Mouse (Mus musculus): ENCODE data around the gene Ankmy2. TPM values are rescaled to one million over a fixed set of nuclear protein-coding genes. Genes with fewer than 3 reads are reported as not detected.

Gene Ankmy2
- polyA plus RNA-seq, 1 experiment: 7.4 TPM

- Histone ChIP-seq H3K27me3 (ENCODE audit: control insufficient read depth, insufficient read depth, low read length) (no peaks in the 10 kb centered on the region), H3K4me3 (ENCODE audit: control insufficient read depth, insufficient read depth, low read length) (no peak overlapping the region), H3K4me1 (replicated peaks; ENCODE audit: control insufficient read depth, insufficient read depth, low read length) (no peaks in the 10 kb centered on the region), H3K36me3 (ENCODE audit: control insufficient read depth, insufficient read depth, low read length) (peaks cover 19% of the 10 kb centered on the region; the same call in 1 of the 2 replicates), H3K27ac (ENCODE audit: control insufficient read depth, insufficient read depth, low read length) (no peak overlapping the region)
- WGBS: 100% methylated on average over 3 of the region's 3 CpGs
- no peak for TF ChIP-seq POLR2A (IDR thresholded peaks at IDR 0.05; ENCODE audit: control insufficient read depth, extremely low read depth, insufficient read depth, low read length, poor library complexity)
- no peak for DNase-seq
Measured at GRCm38 (mm10) chr12:36119244-36119643, 37.7 kb upstream of the Ankmy2 start.

DNA sequence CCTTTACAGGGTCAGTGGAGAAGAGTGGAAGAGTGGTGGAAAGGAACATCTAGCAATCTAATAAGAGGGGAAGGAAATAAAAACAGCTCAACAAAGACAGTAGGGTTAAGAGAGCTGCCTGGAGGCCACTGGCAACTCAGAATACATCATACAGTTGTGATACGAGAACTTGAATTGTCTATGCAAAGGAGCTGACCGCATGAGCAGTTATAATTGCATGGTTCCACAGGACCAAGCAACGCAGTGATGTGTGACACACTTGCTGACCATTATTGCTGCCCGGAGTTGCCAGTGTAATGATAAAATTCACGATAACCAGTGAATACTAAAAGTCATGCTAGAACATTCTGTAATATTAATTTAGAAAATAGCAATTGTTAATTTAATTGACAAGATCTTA, 30.9 kb upstream of the Ankmy2 start:
- H3K36me3 ChIP-seq (ENCODE audit: control insufficient read depth, insufficient read depth, low read length): peaks cover 17% of the 10 kb centered on the region
- no peaks in the 10 kb centered on the region for H3K27me3 ChIP-seq (ENCODE audit: control insufficient read depth, insufficient read depth, low read length)
- 96% methylated on average over 5 of the region's 5 CpGs for WGBS
- H3K4me3 ChIP-seq (ENCODE audit: control insufficient read depth, insufficient read depth, low read length): no peak overlapping the region
- no peak for DNase-seq
- no peak for TF ChIP-seq POLR2A (IDR thresholded peaks at IDR 0.05; ENCODE audit: control insufficient read depth, extremely low read depth, insufficient read depth, low read length, poor library complexity)
- no peak for TF ChIP-seq CTCF (IDR thresholded peaks at IDR 0.05; ENCODE audit: borderline replicate concordance, control insufficient read depth, extremely low read depth, insufficient read depth, low read length, poor library complexity)
- H3K27ac ChIP-seq (ENCODE audit: control insufficient read depth, insufficient read depth, low read length): no peak overlapping the region
- H3K4me1 ChIP-seq (replicated peaks; ENCODE audit: control insufficient read depth, insufficient read depth, low read length): no peaks in the 10 kb centered on the region

- 98% methylated on average over 5 of the region's 5 CpGs for WGBS
- DNase-seq: no peak
- TF ChIP-seq CTCF (IDR thresholded peaks at IDR 0.05; ENCODE audit: borderline replicate concordance, control insufficient read depth, extremely low read depth, insufficient read depth, low read length, poor library complexity) (no peak), POLR2A (IDR thresholded peaks at IDR 0.05; ENCODE audit: control insufficient read depth, extremely low read depth, insufficient read depth, low read length, poor library complexity) (no peak)
Measured at GRCm38 (mm10) chr12:36129826-36130225, 27.1 kb upstream of the Ankmy2 start.

GRCm38 (mm10) chr12:36132254-36132653, 24.7 kb upstream of the Ankmy2 start:
- TF ChIP-seq POLR2A (IDR thresholded peaks at IDR 0.05; ENCODE audit: control insufficient read depth, extremely low read depth, insufficient read depth, low read length, poor library complexity): no peak
- TF ChIP-seq CTCF (IDR thresholded peaks at IDR 0.05; ENCODE audit: borderline replicate concordance, control insufficient read depth, extremely low read depth, insufficient read depth, low read length, poor library complexity): no peak
- no peak for DNase-seq
- H3K36me3 ChIP-seq (ENCODE audit: control insufficient read depth, insufficient read depth, low read length): peaks cover 7% of the 10 kb centered on the region
- H3K27me3 ChIP-seq (ENCODE audit: control insufficient read depth, insufficient read depth, low read length): no peaks in the 10 kb centered on the region
- no peak overlapping the region for H3K4me3 ChIP-seq (ENCODE audit: control insufficient read depth, insufficient read depth, low read length)
- WGBS: 91% methylated on average over 2 of the region's 2 CpGs
- H3K27ac ChIP-seq (ENCODE audit: control insufficient read depth, insufficient read depth, low read length): no peak overlapping the region
- peaks cover 7% of the 10 kb centered on the region for H3K4me1 ChIP-seq (replicated peaks; ENCODE audit: control insufficient read depth, insufficient read depth, low read length)

More at GRCm38 (mm10) chr12:36129826-36130225, 27.1 kb upstream of the Ankmy2 start:
- no peak overlapping the region for H3K4me3 ChIP-seq (ENCODE audit: control insufficient read depth, insufficient read depth, low read length)
- H3K36me3 ChIP-seq (ENCODE audit: control insufficient read depth, insufficient read depth, low read length): peaks cover 7% of the 10 kb centered on the region
- no peaks in the 10 kb centered on the region for H3K4me1 ChIP-seq (replicated peaks; ENCODE audit: control insufficient read depth, insufficient read depth, low read length)
- no peak overlapping the region for H3K27ac ChIP-seq (ENCODE audit: control insufficient read depth, insufficient read depth, low read length)
- no peaks in the 10 kb centered on the region for H3K27me3 ChIP-seq (ENCODE audit: control insufficient read depth, insufficient read depth, low read length)

DNA sequence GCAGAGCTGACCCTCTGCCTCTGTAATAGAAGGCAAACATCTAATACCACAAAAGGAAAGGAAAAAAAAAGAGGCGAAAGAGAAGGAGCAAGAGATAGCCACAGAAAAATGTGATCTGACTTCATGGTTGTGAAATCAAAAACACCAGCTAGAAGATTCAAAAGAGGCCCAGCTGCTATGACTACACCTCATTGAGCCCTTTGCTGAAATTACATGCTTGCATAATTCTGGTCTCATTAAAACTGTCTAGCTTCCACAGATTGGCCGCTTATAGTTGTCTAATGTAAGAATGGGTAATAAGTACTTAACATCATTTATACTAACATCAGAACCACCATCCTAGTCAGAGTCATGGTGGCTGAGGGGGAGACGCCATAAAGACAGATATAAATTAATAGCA, 24.2 kb upstream of the Ankmy2 start:
- 99% methylated on average over 3 of the region's 3 CpGs for WGBS

DNA sequence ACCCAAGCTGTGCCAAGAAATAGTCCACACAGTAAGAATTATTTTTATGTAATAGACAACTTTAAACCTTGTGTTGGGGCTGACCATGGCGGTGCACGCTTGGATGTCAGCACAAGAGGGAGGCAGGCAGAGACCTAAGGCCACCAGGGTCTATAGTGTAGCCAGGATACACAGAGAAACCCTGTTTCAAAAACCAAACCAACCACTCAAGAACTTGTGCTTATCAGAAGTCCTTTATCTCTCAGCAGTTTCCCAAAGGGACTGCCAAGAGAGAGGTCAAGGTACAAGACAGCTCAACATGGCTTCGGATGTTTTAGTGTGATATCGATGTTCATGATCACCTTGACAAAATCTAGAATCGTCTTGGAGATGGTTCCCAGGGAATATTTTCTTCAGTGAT, 23.4 kb upstream of the Ankmy2 start:
- no peaks in the 10 kb centered on the region for H3K27me3 ChIP-seq (ENCODE audit: control insufficient read depth, insufficient read depth, low read length)
- no peak overlapping the region for H3K27ac ChIP-seq (ENCODE audit: control insufficient read depth, insufficient read depth, low read length)
- DNase-seq: no peak
- peaks cover 8% of the 10 kb centered on the region for H3K4me1 ChIP-seq (replicated peaks; ENCODE audit: control insufficient read depth, insufficient read depth, low read length)
- no peak overlapping the region for H3K4me3 ChIP-seq (ENCODE audit: control insufficient read depth, insufficient read depth, low read length)
- H3K36me3 ChIP-seq (ENCODE audit: control insufficient read depth, insufficient read depth, low read length): peaks cover 7% of the 10 kb centered on the region
- no peak for TF ChIP-seq CTCF (IDR thresholded peaks at IDR 0.05; ENCODE audit: borderline replicate concordance, control insufficient read depth, extremely low read depth, insufficient read depth, low read length, poor library complexity)
- no peak for TF ChIP-seq POLR2A (IDR thresholded peaks at IDR 0.05; ENCODE audit: control insufficient read depth, extremely low read depth, insufficient read depth, low read length, poor library complexity)
- 94% methylated on average over 5 of the region's 5 CpGs for whole genome bisulfite sequencing

More for the DNA sequence above, 24.2 kb upstream of the Ankmy2 start:
- no peak for DNase-seq
- H3K27ac ChIP-seq (ENCODE audit: control insufficient read depth, insufficient read depth, low read length): no peak overlapping the region
- no peak for TF ChIP-seq POLR2A (IDR thresholded peaks at IDR 0.05; ENCODE audit: control insufficient read depth, extremely low read depth, insufficient read depth, low read length, poor library complexity)
- TF ChIP-seq CTCF (IDR thresholded peaks at IDR 0.05; ENCODE audit: borderline replicate concordance, control insufficient read depth, extremely low read depth, insufficient read depth, low read length, poor library complexity): no peak
- H3K4me3 ChIP-seq (ENCODE audit: control insufficient read depth, insufficient read depth, low read length): no peak overlapping the region
- H3K27me3 ChIP-seq (ENCODE audit: control insufficient read depth, insufficient read depth, low read length): no peaks in the 10 kb centered on the region
- H3K36me3 ChIP-seq (ENCODE audit: control insufficient read depth, insufficient read depth, low read length): peaks cover 7% of the 10 kb centered on the region
- peaks cover 8% of the 10 kb centered on the region for H3K4me1 ChIP-seq (replicated peaks; ENCODE audit: control insufficient read depth, insufficient read depth, low read length)

- WGBS: 95% methylated on average over 5 of the region's 5 CpGs
- Histone ChIP-seq H3K27me3 (ENCODE audit: control insufficient read depth, insufficient read depth, low read length) (no peaks in the 10 kb centered on the region), H3K36me3 (ENCODE audit: control insufficient read depth, insufficient read depth, low read length) (peaks cover 5% of the 10 kb centered on the region), H3K27ac (ENCODE audit: control insufficient read depth, insufficient read depth, low read length) (no peak overlapping the region), H3K4me1 (replicated peaks; ENCODE audit: control insufficient read depth, insufficient read depth, low read length) (peaks cover 8% of the 10 kb centered on the region), H3K4me3 (ENCODE audit: control insufficient read depth, insufficient read depth, low read length) (no peak overlapping the region)
- DNase-seq: no peak
- TF ChIP-seq CTCF (IDR thresholded peaks at IDR 0.05; ENCODE audit: borderline replicate concordance, control insufficient read depth, extremely low read depth, insufficient read depth, low read length, poor library complexity): no peak
- TF ChIP-seq POLR2A (IDR thresholded peaks at IDR 0.05; ENCODE audit: control insufficient read depth, extremely low read depth, insufficient read depth, low read length, poor library complexity): no peak
Measured at GRCm38 (mm10) chr12:36134111-36134510, 22.8 kb upstream of the Ankmy2 start.
